Mouse (Mus musculus): ENCODE measurements around the gene Capn7. TPM values are rescaled to one million over a fixed set of nuclear protein-coding genes. Genes with fewer than 3 reads are reported as not detected.

The Capn7 gene
- polyA plus RNA-seq, 1 experiment = not detected

DNA sequence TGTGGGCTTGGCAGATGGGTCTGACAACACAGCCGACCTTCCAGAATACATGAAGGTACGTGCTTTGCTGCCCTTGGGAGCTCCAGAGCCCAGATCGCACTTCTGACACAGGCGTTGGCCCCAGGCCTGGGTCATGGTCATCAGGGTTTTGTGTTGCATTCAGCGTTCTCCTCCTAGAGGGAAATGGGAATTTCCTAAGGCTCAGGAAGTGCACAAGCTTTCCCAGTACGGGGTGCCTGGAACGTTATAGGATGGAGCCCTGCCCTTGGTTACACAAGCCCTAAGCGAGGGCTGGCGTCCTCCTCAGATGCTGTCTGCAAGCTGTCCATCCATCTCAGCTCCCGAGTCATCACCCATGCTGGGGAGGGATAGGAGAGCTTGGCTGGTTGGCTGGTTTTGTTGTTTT is 76.2 kb downstream of the Capn7 start:
- Histone ChIP-seq H3K4me3 (ENCODE audit: insufficient read depth, low read depth, low read length) (no peak overlapping the region), H3K4me1 (ENCODE audit: control insufficient read depth, insufficient read depth, low read length) (peaks cover 37% of the 10 kb centered on the region), H3K27ac (ENCODE audit: insufficient read depth, low read depth, low read length) (no peak overlapping the region)
- WGBS = 86% methylated on average over 10 of the region's 10 CpGs
- TF ChIP-seq POLR2A (IDR thresholded peaks at IDR 0.05; ENCODE audit: insufficient read depth, low read depth, low read length) (no peak), CTCF (IDR thresholded peaks at IDR 0.05; ENCODE audit: insufficient read depth, low read depth, low read length) (no peak)

GRCm38 (mm10) chr14:31413475-31414086 is 77.1 kb downstream of the Capn7 start:
- Histone ChIP-seq H3K4me1 (ENCODE audit: control insufficient read depth, insufficient read depth, low read length) (peaks cover 40% of the 10 kb centered on the region), H3K27ac (ENCODE audit: insufficient read depth, low read depth, low read length) (no peak overlapping the region), H3K4me3 (ENCODE audit: insufficient read depth, low read depth, low read length) (no peak overlapping the region)
- 56% methylated on average over 6 of the region's 6 CpGs for WGBS
- TF ChIP-seq POLR2A (IDR thresholded peaks at IDR 0.05; ENCODE audit: insufficient read depth, low read depth, low read length) (no peak), CTCF (IDR thresholded peaks at IDR 0.05; ENCODE audit: insufficient read depth, low read depth, low read length) (no peak)

GRCm38 (mm10) chr14:31414235-31414966 is 78.0 kb downstream of the Capn7 start:
- Histone ChIP-seq H3K27ac (ENCODE audit: insufficient read depth, low read depth, low read length) (no peak overlapping the region), H3K4me3 (ENCODE audit: insufficient read depth, low read depth, low read length) (no peak overlapping the region), H3K4me1 (ENCODE audit: control insufficient read depth, insufficient read depth, low read length) (peaks cover 40% of the 10 kb centered on the region)
- no peak for TF ChIP-seq POLR2A (IDR thresholded peaks at IDR 0.05; ENCODE audit: insufficient read depth, low read depth, low read length)
- no peak for TF ChIP-seq CTCF (IDR thresholded peaks at IDR 0.05; ENCODE audit: insufficient read depth, low read depth, low read length)
- 78% methylated on average over 10 of the region's 10 CpGs for WGBS

GRCm38 (mm10) chr14:31414967-31415376 is 78.5 kb downstream of the Capn7 start:
- Histone ChIP-seq H3K27ac (ENCODE audit: insufficient read depth, low read depth, low read length) (no peak overlapping the region), H3K4me3 (ENCODE audit: insufficient read depth, low read depth, low read length) (no peak overlapping the region), H3K4me1 (ENCODE audit: control insufficient read depth, insufficient read depth, low read length) (peaks cover 40% of the 10 kb centered on the region)
- WGBS = 79% methylated on average over 7 of the region's 7 CpGs
- TF ChIP-seq CTCF (IDR thresholded peaks at IDR 0.05; ENCODE audit: insufficient read depth, low read depth, low read length) (no peak), POLR2A (IDR thresholded peaks at IDR 0.05; ENCODE audit: insufficient read depth, low read depth, low read length) (no peak)

DNA sequence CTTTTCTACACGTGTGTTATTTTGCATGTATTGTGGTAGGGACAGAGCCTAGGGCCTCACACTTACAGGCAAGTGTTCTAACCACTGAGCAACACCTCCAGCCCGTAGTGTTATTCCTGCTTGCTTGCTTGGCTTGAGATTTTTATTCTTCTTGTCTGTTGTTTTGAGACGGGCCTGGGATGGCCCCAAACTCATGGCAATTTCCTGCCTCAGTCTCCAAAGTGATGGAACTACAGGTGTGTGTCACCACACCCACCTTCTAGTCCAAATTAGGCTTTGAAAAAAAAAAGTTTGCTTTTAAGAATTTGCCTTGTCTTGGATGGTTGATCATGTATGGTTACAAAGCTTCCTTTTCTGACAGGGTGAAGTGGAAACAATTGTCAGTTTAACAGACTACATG is 80.0 kb downstream of the Capn7 start:
- no peak overlapping the region for H3K27ac ChIP-seq (ENCODE audit: insufficient read depth, low read depth, low read length)
- WGBS = 87% methylated on average over 3 of the region's 3 CpGs
- no peak for TF ChIP-seq CTCF (IDR thresholded peaks at IDR 0.05; ENCODE audit: insufficient read depth, low read depth, low read length)
- no peak for TF ChIP-seq POLR2A (IDR thresholded peaks at IDR 0.05; ENCODE audit: insufficient read depth, low read depth, low read length)
- H3K4me1 ChIP-seq (ENCODE audit: control insufficient read depth, insufficient read depth, low read length) = peaks cover 40% of the 10 kb centered on the region
- no peak overlapping the region for H3K4me3 ChIP-seq (ENCODE audit: insufficient read depth, low read depth, low read length)

DNA sequence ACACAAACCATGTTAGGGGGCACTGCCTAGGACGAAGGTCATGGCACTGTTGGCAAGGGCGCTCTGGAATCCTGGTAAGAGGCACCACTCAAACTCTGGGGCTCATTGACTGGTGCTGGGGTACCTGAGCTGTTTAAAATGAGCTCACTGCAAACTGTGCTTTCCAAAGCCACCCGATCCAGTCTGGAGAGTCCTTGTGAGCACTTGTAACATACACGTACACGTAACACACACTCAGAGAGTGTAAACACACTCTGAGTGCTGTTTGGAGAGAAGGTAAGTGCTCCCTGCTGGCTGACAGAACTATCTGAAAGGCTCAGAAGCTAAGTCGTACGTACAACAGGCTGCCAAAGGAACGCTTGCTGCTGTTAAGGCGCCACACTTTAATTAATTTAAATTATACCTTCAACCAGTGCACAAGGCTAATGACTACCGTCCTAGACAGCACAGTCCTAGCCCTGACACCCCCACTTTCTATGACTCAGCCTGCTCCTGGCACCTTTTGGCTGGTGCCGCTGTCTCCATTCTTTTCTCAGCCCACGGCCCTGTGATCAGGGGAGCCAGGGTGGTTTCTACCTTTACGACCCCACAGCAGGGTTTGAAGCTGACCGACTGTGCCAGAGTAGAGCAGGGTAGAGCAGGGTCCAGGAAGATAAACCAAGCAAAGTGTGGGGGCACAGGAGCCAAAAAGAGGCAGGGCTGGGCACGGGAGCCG is 80.6 kb downstream of the Capn7 start:
- no peak for TF ChIP-seq CTCF (IDR thresholded peaks at IDR 0.05; ENCODE audit: insufficient read depth, low read depth, low read length)
- no peak for TF ChIP-seq POLR2A (IDR thresholded peaks at IDR 0.05; ENCODE audit: insufficient read depth, low read depth, low read length)
- peaks cover 40% of the 10 kb centered on the region for H3K4me1 ChIP-seq (ENCODE audit: control insufficient read depth, insufficient read depth, low read length)

GRCm38 (mm10) chr14:31419279-31419678 is 82.8 kb downstream of the Capn7 start:
- WGBS = 73% methylated on average over 4 of the region's 4 CpGs
- TF ChIP-seq POLR2A (IDR thresholded peaks at IDR 0.05; ENCODE audit: insufficient read depth, low read depth, low read length) (no peak), CTCF (IDR thresholded peaks at IDR 0.05; ENCODE audit: insufficient read depth, low read depth, low read length) (no peak)
- H3K4me3 ChIP-seq (ENCODE audit: insufficient read depth, low read depth, low read length) = no peak overlapping the region
- no peak overlapping the region for H3K27ac ChIP-seq (ENCODE audit: insufficient read depth, low read depth, low read length)
- H3K4me1 ChIP-seq (ENCODE audit: control insufficient read depth, insufficient read depth, low read length) = peaks cover 29% of the 10 kb centered on the region

More for the DNA sequence above, 80.6 kb downstream of the Capn7 start:
- 0 out of 2 replicates have a peak overlapping the region, but pooled peaks have one; percentile 37 for H3K27ac ChIP-seq (ENCODE audit: insufficient read depth, low read depth, low read length)
- no peak overlapping the region for H3K4me3 ChIP-seq (ENCODE audit: insufficient read depth, low read depth, low read length)
- 33% methylated on average over 16 of the region's 16 CpGs for WGBS

DNA sequence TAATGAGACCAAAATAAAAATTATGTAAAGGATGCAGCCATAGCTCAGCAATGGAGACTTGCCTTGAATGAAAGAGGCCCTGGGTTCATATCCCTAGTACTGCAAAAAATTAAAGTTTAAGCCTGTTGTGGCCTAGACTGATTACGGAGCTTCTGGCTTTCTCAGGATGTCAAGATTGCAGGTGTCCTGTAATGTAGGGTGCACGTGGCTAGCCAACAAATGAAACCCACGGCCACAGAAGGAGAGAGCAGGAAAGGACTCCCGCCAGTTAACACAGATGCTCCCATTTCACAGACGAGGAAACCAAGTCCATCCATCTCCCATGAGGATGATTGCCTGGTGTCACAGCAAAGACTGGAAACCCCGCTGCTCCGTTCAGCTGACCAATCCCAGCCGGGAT is 83.7 kb downstream of the Capn7 start:
- TF ChIP-seq POLR2A (IDR thresholded peaks at IDR 0.05; ENCODE audit: insufficient read depth, low read depth, low read length) (no peak), CTCF (IDR thresholded peaks at IDR 0.05; ENCODE audit: insufficient read depth, low read depth, low read length) (no peak)
- Histone ChIP-seq H3K4me3 (ENCODE audit: insufficient read depth, low read depth, low read length) (no peak overlapping the region), H3K27ac (ENCODE audit: insufficient read depth, low read depth, low read length) (no peak overlapping the region), H3K4me1 (ENCODE audit: control insufficient read depth, insufficient read depth, low read length) (peaks cover 24% of the 10 kb centered on the region)
- WGBS = 96% methylated on average over 8 of the region's 8 CpGs

- no peak for TF ChIP-seq POLR2A (IDR thresholded peaks at IDR 0.05; ENCODE audit: insufficient read depth, low read depth, low read length)
- no peak for TF ChIP-seq CTCF (IDR thresholded peaks at IDR 0.05; ENCODE audit: insufficient read depth, low read depth, low read length)
- 92% methylated on average over 7 of the region's 7 CpGs for WGBS
- Histone ChIP-seq H3K27ac (ENCODE audit: insufficient read depth, low read depth, low read length) (no peak overlapping the region), H3K4me1 (ENCODE audit: control insufficient read depth, insufficient read depth, low read length) (peaks cover 22% of the 10 kb centered on the region), H3K4me3 (ENCODE audit: insufficient read depth, low read depth, low read length) (no peak overlapping the region)
These were observed 84.1 kb downstream of the Capn7 start for GRCm38 (mm10) chr14:31420562-31420961.

Measured in olfactory bulb, adult 2 months (tissue).